Mouse (Mus musculus) lung, adult 2 months (tissue): ENCODE results near the gene Epha10.

ENCODE experiments used
- CTCF ChIP-seq: fragments of 200-500 bp; IDR thresholded peaks from 2 replicates; pipeline ENCODE4 v1.5.1; 2011; ENCODE audit warnings: mild to moderate bottlenecking, low read length, control low read depth; ENCODE audit not compliant: insufficient read depth
- POLR2A ChIP-seq: fragments of 200-500 bp; IDR thresholded peaks from 2 replicates; pipeline ENCODE4 v1.6.1; 2011; ENCODE audit warnings: low read depth, mild to moderate bottlenecking, control low read depth, low read length, borderline replicate concordance; ENCODE audit errors: extremely low read depth

- TF ChIP-seq POLR2A = no peak
- no peak for TF ChIP-seq CTCF
These were observed 13.1 kb downstream of the Epha10 start for GRCm38 (mm10) chr4:124893769-124894168.
